Mouse (Mus musculus): ENCODE results near the gene Ablim2. TPM values are rescaled to one million over a fixed set of nuclear protein-coding genes. Genes with fewer than 3 reads are reported as not detected.

Ablim2 gene
- polyA plus RNA-seq, 1 experiment, result 3.7 TPM

- no peak for DNase-seq (ENCODE audit: low spot score)
Measured at GRCm38 (mm10) chr5:35770246-35770645, 12.6 kb downstream of the Ablim2 start.

DNA sequence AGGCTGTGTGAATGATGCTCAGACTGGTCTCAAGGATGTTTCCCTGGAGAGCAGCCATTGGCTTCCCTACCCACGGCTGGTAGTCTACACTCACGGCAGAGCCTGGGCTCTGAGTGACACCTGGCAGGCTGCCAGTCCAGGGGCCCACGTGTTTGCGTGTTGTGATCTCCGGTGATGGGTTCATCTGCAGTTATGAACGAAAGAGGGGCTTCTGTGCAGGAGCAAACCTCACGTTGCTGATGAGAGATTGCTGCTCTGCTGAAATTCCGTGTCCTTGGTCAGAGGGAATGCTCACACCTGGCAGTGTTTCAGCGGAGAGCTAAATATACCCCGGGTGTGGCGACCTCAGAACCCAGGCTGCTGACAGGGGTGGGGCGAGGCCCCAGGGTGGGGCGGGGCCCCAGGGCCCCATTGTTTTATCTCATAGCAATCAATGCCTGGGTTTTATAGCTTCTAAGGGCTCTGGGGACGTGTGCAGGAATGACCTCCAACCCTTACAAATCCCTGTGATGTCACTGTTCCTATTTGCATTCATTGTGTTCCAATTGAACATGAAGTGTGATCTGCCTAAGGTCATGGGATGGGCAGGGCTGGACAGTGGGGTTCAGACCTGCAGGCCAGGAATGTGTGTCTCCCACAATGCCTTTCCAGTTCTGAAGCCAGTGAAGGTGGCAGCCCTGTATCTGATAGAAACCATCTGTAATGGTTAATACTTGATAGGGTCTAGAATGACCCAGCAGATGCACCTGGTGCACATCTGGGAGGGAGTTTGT, 13.4 kb downstream of the Ablim2 start:
- no peak for DNase-seq (ENCODE audit: low spot score)

- no peak for DNase-seq (ENCODE audit: low spot score)
Measured at GRCm38 (mm10) chr5:35773274-35774136, 15.8 kb downstream of the Ablim2 start.

- DNase-seq (ENCODE audit: low spot score), result no peak
Measured at GRCm38 (mm10) chr5:35774137-35774424, 16.4 kb downstream of the Ablim2 start.

DNA sequence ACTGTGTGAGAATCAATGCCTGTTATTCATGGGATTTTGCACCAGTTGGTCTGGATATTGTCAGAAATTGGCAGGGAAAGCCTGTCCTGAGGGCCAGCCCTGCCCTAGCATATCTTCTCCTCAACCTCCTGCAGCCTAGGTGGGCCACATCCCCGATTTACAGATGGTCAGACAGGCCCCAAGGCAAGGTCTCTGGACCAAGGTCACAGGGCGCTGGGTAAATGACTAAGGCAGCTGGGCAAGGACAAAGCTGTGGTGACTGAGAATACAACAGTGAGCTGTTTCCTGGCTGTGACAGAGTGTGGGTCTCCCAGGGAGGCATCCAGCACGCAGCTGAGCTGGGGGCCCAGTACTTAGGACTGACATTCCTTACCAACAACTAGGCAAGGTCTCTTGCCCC, 23.4 kb downstream of the Ablim2 start:
- no peak for DNase-seq (ENCODE audit: low spot score)

GRCm38 (mm10) chr5:35782648-35783180, 25.0 kb downstream of the Ablim2 start:
- no peak for DNase-seq (ENCODE audit: low spot score)

DNA sequence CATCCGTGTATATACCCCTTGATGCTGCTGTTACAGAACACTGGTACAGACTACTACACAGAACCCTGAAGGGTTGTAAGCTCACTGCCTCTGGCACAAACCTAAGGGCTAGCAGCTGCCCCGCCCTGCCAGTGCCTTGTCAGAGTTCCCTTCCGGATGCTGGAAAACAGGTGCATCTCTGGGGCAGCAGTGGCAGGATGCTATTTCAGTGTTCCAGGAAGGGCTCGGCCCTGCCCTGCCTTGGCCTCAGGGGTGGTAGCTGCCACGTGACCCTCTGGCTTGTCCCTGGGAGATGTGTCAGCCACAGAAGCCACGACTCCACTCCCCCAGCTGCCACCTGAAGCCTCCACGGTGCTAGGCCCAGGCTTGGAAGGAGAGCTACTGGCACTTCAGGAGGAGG, 28.2 kb downstream of the Ablim2 start:
- DNase-seq (ENCODE audit: low spot score), result no peak

- DNase-seq (ENCODE audit: low spot score), result no peak
Measured at GRCm38 (mm10) chr5:35787847-35788246, 30.2 kb downstream of the Ablim2 start.

DNA sequence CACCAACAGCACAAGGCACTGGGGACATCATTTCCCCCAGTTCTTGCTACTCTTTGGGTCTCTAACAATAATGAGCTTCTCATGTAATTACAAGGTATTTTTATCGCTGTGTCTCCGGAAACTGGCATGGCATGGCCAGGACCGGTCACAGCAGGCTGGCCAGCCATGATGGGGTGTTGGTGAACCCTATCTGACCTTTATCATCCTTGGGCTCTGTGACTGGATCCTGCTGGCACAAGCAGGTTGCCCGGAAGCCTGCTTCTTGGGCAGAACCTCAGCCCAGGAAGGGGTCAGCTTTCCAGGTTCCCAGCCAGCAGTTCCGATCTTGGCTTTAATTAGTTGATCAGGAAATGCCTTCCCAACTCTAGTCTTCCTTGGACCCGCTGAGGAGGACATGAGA, 31.0 kb downstream of the Ablim2 start:
- DNase-seq (ENCODE audit: low spot score), result no peak

GRCm38 (mm10) chr5:35789697-35790096, 32.0 kb downstream of the Ablim2 start:
- no peak for DNase-seq (ENCODE audit: low spot score)

- no peak for DNase-seq (ENCODE audit: low spot score)
Measured at GRCm38 (mm10) chr5:35790387-35791065, 32.8 kb downstream of the Ablim2 start.

DNA sequence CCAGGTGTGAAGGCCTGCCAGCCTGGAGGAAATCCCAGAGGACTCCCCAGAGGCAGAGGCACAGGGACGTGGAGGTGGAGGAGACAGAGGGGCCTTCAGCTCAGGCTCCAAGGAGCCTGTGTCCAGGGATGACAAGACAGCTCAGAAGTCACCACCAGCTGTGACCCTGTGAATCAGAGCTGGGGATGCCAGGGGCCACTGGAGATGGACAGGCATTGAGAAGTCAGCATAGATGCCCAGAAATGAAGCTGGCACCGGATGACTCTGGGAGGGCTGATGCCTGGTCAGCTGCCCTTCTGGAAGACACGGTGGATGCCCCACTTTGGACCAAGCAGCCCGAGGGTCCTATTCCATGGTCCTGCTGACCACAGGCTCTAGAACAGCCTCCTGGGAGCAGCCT, 36.3 kb downstream of the Ablim2 start:
- no peak for DNase-seq (ENCODE audit: low spot score)

DNA sequence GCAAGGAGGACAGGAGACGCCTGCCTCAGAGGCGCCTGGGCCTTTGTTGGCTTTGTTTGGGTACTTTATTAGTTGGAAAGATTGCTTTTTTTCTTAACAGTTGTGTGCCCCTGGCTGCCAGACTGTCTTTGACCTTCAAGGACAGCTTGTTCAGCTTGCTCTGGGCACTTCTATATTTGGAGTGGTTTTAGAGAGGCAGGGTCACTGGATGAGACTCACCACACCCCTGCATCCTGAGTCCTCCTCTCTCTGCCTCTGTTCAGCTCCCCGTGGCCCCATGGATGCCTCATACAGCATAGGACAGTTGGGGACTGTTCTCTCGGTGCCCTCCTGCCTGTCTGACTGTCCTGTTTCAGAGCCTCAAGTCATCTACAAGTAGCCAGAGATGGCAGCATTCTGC, 37.3 kb downstream of the Ablim2 start:
- DNase-seq (ENCODE audit: low spot score), result no peak

DNA sequence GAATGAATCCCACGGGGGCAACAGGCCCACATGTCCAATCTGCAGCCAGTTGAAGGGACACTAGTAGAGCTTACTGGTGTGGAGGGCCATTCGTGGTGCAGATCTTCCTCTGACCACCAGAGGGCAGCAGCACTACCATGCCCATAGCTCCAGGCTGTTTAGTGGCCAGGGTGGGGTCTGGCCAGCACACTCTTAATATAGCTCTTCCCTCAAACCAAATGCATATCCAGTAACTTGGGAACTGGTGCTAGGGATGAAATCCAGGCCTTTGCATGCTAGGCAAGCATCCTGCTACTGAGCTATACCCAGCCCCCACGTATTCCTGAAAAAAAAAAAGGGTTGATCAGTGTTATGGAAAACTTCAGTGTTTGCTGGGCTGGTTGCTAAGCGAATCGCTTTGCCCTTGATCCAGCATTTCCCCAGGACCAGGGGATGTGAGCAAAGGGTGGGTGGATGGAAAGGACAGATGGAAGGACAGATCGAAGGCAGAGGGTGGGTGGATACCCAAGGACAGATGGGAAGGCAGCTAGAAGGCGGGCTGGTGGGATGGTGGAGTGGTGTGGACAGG, 37.9 kb downstream of the Ablim2 start:
- no peak for DNase-seq (ENCODE audit: low spot score)

DNA sequence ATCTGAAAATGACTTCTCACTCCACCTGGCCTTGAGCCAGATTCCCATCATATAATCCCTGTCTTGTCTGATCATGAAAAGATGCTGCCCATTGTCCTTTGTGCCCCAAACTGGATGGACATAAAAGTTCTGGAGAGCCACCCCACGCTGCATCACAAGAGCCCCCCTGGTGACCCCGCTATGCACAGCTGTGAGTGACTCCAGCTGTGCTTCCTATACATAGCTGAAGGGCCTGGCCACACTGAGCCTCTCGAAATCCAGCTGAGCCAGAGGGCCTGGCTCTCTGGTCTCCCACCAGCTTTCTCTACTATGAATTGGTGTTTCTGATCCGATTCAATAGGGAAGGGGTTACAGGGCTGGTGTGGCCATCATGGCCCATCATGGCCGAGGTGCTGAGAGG, 38.5 kb downstream of the Ablim2 start:
- no peak for DNase-seq (ENCODE audit: low spot score)

- DNase-seq (ENCODE audit: low spot score), result no peak
Measured at GRCm38 (mm10) chr5:35799090-35799489, 41.4 kb downstream of the Ablim2 start.

DNA sequence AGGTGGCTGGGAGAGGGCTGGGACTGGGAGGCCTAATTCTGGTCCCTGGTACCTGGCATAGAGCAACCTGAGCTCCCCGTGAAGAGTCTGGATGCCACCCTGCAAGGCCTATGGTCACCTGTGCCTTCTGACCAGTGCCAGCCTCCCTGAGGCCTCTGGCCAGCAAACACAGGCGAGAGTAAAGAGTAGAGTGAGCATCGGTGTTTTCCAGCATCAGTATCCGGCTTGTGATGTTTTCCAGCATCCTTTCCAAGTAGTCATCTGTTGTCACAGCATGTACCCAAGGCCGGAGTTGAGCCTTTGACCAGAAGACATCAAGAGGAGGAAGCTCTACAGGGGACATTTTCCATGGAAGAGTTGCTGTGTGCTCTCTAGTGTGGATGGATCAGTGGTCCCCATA, 45.7 kb downstream of the Ablim2 start:
- DNase-seq (ENCODE audit: low spot score), result no peak

- DNase-seq (ENCODE audit: low spot score), result no peak
Measured at GRCm38 (mm10) chr5:35804685-35805084, 47.0 kb downstream of the Ablim2 start.

GRCm38 (mm10) chr5:35805209-35805608, 47.5 kb downstream of the Ablim2 start:
- DNase-seq (ENCODE audit: low spot score), result no peak

GRCm38 (mm10) chr5:35807018-35807417, 49.3 kb downstream of the Ablim2 start:
- no peak for DNase-seq (ENCODE audit: low spot score)

DNA sequence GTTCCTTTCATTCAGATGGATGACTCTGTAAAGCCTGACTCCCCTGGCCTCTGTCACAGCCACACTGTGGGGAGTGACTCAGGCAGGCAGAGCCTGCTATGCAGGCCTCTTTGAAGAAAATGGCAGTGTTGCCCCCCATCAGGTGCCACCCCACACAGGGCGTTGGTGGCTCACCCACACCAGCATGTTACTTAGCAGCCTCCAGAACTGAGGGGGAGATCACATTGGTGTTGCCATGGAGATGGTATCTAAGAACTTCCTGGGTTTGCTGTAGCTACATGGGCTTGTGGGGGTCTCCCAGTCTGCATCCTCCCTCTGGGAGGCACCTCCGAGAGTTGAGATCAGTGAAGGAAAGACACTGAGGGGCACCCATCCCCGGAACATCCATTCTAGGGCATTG, 52.8 kb downstream of the Ablim2 start:
- DNase-seq (ENCODE audit: low spot score), result no peak

DNA sequence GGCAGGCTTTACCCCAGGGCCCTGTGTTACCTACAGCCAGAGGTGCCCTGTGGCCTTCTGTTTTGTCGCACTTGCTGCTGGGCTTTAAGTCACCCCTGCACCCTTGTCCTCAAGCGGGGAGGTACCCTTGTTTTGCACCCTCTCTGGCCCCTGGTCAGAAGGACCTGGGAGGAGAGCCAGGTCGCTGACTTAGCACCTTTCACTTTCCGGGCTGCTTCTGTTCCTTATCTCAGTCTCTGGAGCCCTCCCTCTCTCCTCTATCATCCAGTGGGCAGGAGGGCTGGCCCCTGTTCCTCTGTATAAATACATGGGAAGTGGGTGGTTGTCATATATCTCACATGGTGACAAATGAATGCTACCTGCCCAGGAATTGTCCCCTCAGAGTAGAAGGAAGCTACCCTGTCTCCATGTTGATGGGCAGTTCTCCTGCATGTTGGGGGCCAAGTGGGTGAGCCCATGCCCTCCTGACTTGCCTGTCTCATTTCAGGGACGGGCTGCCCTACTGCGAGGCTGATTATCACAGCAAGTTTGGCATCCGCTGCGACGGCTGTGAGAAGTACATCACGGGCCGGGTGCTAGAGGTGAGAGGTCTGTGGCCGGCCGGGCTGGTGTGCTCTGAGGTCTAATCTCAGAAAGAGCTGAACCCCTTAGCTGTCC, 54.1 kb downstream of the Ablim2 start:
- no peak for DNase-seq (ENCODE audit: low spot score)
